Mouse (Mus musculus) cortical plate, adult 2 months (tissue): ENCODE results near the gene She. TPM values are rescaled to one million over a fixed set of nuclear protein-coding genes. Genes with fewer than 3 reads are reported as not detected.

Experiments
- H3K27ac ChIP-seq: fragments of 200-500 bp; 2 replicates; pipeline ENCODE4 v1.5.1; 2012; ENCODE audit warnings: low read length, control low read depth, inconsistent platforms; ENCODE audit not compliant: insufficient read depth
- H3K4me1 ChIP-seq: fragments of 200-500 bp; 2 replicates; pipeline ENCODE4 v1.6.1; 2011; ENCODE audit warnings: low read length; ENCODE audit not compliant: control insufficient read depth, insufficient read depth
- H3K4me3 ChIP-seq: fragments of 200-500 bp; 2 replicates; pipeline ENCODE4 v1.5.1; 2011; ENCODE audit warnings: mild to moderate bottlenecking, low read length, control low read depth; ENCODE audit not compliant: insufficient read depth
- CTCF ChIP-seq: fragments of 200-500 bp; IDR thresholded peaks from 2 replicates; pipeline ENCODE4 v1.5.1; 2011; ENCODE audit warnings: mild to moderate bottlenecking, control low read depth, low read length; ENCODE audit not compliant: insufficient read depth; ENCODE audit errors: extremely low read depth
- POLR2A ChIP-seq: fragments of 200-500 bp; IDR thresholded peaks from 2 replicates; pipeline ENCODE4 v1.6.1; 2011; ENCODE audit warnings: mild to moderate bottlenecking, low read length, control low read depth; ENCODE audit not compliant: insufficient read depth; ENCODE audit errors: extremely low read depth
- polyA plus RNA-seq: library from polyadenylated mRNA; depleted of rRNA; stranded (reverse); fragments of >200 nt; gene quantifications from 2 replicates; pipeline ENCODE4 v1.2.3, GENCODE M21; 2012

She gene
- polyA plus RNA-seq, 1 experiment, result 2.2 TPM

GRCm38 (mm10) chr3:89877129-89877528, 46.0 kb downstream of the She start:
- no peak overlapping the region for H3K4me3 ChIP-seq

GRCm38 (mm10) chr3:89878456-89878855, 47.3 kb downstream of the She start:
- Histone ChIP-seq H3K4me1 (no peaks in the 10 kb centered on the region), H3K27ac (no peak overlapping the region), H3K4me3 (no peak overlapping the region)
- no peak for TF ChIP-seq CTCF
- no peak for TF ChIP-seq POLR2A

More at GRCm38 (mm10) chr3:89877129-89877528, 46.0 kb downstream of the She start:
- Histone ChIP-seq H3K4me1 (no peaks in the 10 kb centered on the region), H3K27ac (no peak overlapping the region)
- TF ChIP-seq CTCF (no peak), POLR2A (no peak)

GRCm38 (mm10) chr3:89879326-89879725, 48.2 kb downstream of the She start:
- no peaks in the 10 kb centered on the region for H3K4me1 ChIP-seq
- TF ChIP-seq POLR2A (no peak), CTCF (no peak)
- no peak overlapping the region for H3K4me3 ChIP-seq
- no peak overlapping the region for H3K27ac ChIP-seq

DNA sequence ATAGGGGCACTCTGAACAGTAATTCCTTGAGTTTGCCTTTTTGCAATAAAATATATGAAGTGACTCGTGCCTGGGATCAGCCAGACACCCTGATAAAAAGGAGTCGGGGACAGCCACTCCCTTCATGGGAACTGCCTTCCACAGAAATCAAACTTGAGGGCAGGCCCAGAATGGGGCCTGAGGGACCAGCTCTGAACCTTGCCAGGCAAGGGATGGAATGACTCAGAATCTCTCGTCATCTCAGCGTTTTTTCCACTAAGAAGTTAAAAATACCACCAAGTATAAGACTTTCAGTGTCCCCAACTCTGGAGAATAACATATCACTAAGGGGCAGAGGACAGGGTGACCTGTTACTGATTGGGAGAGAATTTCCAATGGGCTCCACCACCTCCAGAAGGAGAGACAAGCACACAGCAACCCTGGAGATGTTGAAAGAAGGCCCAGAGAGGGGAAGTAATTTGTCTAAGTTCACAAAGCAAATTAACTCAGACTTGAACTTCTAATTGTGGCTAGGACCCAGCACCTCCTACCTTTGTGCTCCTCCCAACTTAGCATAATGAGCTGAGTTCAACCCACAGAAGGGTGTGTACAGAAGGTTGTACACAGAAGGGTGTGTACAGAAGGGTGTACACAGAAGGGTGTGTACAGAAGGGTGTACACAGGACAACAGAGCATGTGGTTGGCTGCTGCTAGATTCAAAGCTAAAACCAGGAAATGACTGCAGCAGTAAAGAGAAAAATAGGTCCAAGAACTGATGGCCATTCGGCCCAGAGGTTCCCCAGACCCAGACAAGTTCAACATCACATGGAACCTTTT, 49.1 kb downstream of the She start:
- no peaks in the 10 kb centered on the region for H3K4me1 ChIP-seq
- TF ChIP-seq POLR2A, result no peak
- no peak for TF ChIP-seq CTCF
- H3K27ac ChIP-seq, result no peak overlapping the region
- H3K4me3 ChIP-seq, result no peak overlapping the region

GRCm38 (mm10) chr3:89882556-89883181, 51.5 kb downstream of the She start:
- Histone ChIP-seq H3K4me1 (no peaks in the 10 kb centered on the region), H3K27ac (no peak overlapping the region), H3K4me3 (no peak overlapping the region)
- TF ChIP-seq POLR2A (no peak), CTCF (no peak)

DNA sequence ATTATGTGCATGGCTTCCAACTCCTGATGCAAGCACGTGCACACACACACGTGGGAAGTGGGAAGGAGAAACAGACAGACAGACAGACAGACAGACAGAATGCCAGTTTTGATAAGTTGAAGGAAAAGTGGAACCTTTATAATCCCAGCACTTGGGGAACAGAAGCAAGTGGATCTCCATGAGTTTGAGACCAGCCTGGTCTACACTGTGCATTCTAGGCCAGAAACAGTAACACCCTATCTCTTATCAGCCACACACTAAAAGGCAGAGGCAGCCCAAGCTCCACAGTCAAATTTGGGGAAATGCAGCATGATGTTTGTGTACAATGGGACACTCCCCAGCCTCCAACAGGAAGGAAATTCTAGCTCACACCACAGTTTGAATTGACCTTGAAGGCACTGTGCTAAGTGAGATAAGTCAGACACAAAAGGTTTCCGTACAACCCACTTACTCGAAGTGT, 52.4 kb downstream of the She start:
- H3K4me3 ChIP-seq, result no peak overlapping the region
- H3K27ac ChIP-seq, result no peak overlapping the region
- TF ChIP-seq CTCF (no peak), POLR2A (no peak)
- no peaks in the 10 kb centered on the region for H3K4me1 ChIP-seq

DNA sequence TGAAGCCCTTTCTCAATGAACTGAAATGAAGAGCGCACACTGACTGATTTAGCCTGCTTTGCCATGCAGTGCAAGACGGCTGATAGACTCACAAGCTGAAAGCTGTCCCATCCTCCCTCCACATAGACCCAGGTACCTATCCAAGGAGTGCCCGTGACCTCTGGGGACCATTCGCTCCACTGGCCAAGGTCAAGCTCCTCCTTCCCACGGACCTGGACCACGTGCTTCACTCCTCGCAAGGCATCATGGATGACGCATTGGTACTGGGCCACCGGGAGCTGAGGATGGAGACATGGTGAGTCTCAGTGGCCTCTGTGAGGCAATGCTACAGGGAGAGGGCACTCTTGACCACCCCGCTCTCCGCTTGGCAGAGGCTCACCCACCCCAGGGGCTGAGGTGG, 54.6 kb downstream of the She start:
- Histone ChIP-seq H3K4me1 (no peaks in the 10 kb centered on the region), H3K27ac (no peak overlapping the region), H3K4me3 (no peak overlapping the region)
- TF ChIP-seq POLR2A (no peak), CTCF (no peak)

DNA sequence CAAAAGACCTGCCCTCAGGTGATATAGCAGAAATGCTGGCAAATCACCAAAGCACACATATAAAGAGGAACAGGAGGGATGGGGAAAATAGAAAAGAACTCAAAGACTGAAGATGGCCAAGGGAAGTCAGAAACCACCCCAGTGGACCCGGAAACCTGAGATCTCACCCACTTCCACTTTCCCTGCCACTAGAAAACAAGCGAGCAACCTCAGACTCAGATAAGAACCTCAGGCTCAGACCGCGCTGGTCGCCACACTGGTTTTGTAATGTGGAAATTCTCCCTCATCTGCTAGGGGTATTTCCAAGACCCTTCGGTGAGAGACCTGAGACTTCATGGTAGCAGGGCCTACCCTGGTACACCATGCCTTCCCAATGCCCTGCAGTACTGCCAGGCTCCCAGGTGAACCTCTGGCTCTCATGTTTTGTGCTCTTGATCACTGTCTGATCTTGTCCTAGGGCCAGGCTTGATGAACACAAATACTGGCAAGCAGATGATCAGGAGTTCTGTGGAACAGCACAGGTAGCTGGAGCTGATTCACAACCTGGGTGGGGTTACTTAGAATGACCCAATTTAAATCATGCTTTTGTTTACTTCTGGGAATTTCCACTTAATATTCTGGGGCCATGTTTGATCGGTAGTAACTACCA, 56.5 kb downstream of the She start:
- Histone ChIP-seq H3K4me1 (no peaks in the 10 kb centered on the region), H3K4me3 (no peak overlapping the region), H3K27ac (no peak overlapping the region)
- TF ChIP-seq POLR2A, result no peak
- TF ChIP-seq CTCF, result no peak

- no peaks in the 10 kb centered on the region for H3K4me1 ChIP-seq
- H3K27ac ChIP-seq, result no peak overlapping the region
- no peak for TF ChIP-seq POLR2A
- TF ChIP-seq CTCF, result no peak
- no peak overlapping the region for H3K4me3 ChIP-seq
These were observed 58.8 kb downstream of the She start for GRCm38 (mm10) chr3:89889841-89890430.

DNA sequence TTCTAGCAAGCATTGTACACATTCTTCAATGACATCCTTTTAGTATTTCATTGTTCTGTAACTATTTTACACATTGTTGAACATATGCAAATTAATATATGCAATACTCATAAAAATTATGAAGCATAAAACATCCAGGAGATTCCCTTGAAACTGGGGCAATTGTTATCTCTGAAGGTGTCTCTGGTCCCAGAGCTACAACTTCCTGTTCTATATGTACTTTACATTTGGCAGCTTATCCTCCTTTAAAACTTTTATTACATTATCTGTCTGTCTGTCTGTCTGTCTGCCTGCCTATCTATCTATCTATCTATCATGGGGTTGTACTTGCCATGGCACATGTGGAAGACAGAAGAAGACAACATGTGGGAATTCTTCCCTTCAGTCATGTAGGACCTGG, 60.5 kb downstream of the She start:
- Histone ChIP-seq H3K4me3 (no peak overlapping the region), H3K4me1 (no peaks in the 10 kb centered on the region), H3K27ac (no peak overlapping the region)
- no peak for TF ChIP-seq POLR2A
- no peak for TF ChIP-seq CTCF
